9 mouse cellular contexts compared by ENCODE assay signal in genomic region chr2:131204410-131204981, GRCm38 (mm10). TPM values are rescaled to one million over a fixed set of nuclear protein-coding genes. Genes with fewer than 3 reads are reported as not detected.
A peak's percentile ranks its signal among the peaks of the same experiment; 100 is the strongest.
DNase-seq lines count a peak whose midpoint lies in the region; ATAC-seq and TF ChIP-seq lines count a peak whose summit lies in the region.
"Had no signal": no experiment of that assay in that cellular context is flagged by ENCODE, and none has a peak within 500 bp of the region (broad histone marks: within the 10 kb centered on the region; RNA-seq: fewer than 3 reads in every experiment).

No protein-coding gene starts in this region.

- no peaks in the 10 kb centered on the region for H3K36me3 ChIP-seq in intestine, embryonic 15.5 days
- no peaks in the 10 kb centered on the region for H3K36me3 ChIP-seq in splenic B cell, adult 2 months (ENCODE audit: control insufficient read depth, insufficient read depth, low read length, poor library complexity, severe bottlenecking)
- H3K36me3 ChIP-seq in forebrain, embryonic 11.5 days (ENCODE audit: control insufficient read depth, insufficient read depth, low read length): no peaks in the 10 kb centered on the region

- peak; percentile 100 for DNase-seq in NIH3T3 (ENCODE audit: low read depth)
- DNase-seq in gastrocnemius, adult 8-10 months (ENCODE audit: low spot score in 2 of 2): peak; percentile 94 to 96
- DNase-seq in left cerebral cortex, adult 8-10 months (ENCODE audit: low spot score in 2 of 2): peak; percentile 67 to 91
- peak; percentile 95 to 97 for DNase-seq in lung, postnatal 4 days
- DNase-seq in splenic B cell, adult 2 months (ENCODE audit: low read depth, low spot score): peak; percentile 22
- DNase-seq in forebrain, embryonic 11.5 days (ENCODE audit: low spot score): no peak

- peak overlapping the region; percentile 0 for H3K4me3 ChIP-seq in bone marrow, adult 2 months (replicated peaks; ENCODE audit: control insufficient read depth, low read depth, low read length)
- no peak overlapping the region for H3K4me3 ChIP-seq in intestine, embryonic 15.5 days (replicated peaks)
- no peak overlapping the region for H3K4me3 ChIP-seq in forebrain, embryonic 11.5 days (ENCODE audit: low read depth, low read length)
- H3K4me3 ChIP-seq: neural tube, embryonic 12.5 days had no signal

- peak overlapping the region; percentile 50 for H3K27ac ChIP-seq in bone marrow, adult 2 months (ENCODE audit: control insufficient read depth, insufficient read depth, low read depth, low read length, poor library complexity)
- peak overlapping the region; percentile 86 for H3K27ac ChIP-seq in intestine, embryonic 15.5 days
- no peak overlapping the region for H3K27ac ChIP-seq in forebrain, embryonic 11.5 days (ENCODE audit: low read depth, low read length)
- H3K27ac ChIP-seq: neural tube, embryonic 12.5 days had no signal

- peak; percentile 92 for ATAC-seq in intestine, embryonic 15.5 days
- ATAC-seq in forebrain, embryonic 11.5 days (replicated peaks; ENCODE audit: low FRiP score): no peak

- WGBS in bone marrow, adult 2 months: 9% methylated on average over 7 of the region's 7 CpGs
- WGBS in intestine, embryonic 15.5 days: 22% methylated on average over 7 of the region's 7 CpGs
- 63% methylated on average over 7 of the region's 7 CpGs for WGBS in forebrain, embryonic 11.5 days

- no peak overlapping the region for H3K9ac ChIP-seq in intestine, embryonic 15.5 days
- no peak overlapping the region for H3K9ac ChIP-seq in forebrain, embryonic 11.5 days (ENCODE audit: low read length)
- H3K9ac ChIP-seq: neural tube, embryonic 12.5 days had no signal

- no peak for TF ChIP-seq CTCF in bone marrow, adult 2 months (IDR thresholded peaks at IDR 0.05; ENCODE audit: control insufficient read depth, insufficient read depth, low read length)

- H3K4me1 ChIP-seq in bone marrow, adult 2 months (ENCODE audit: control insufficient read depth, insufficient read depth, low read length): peaks cover 6% of the 10 kb centered on the region
- peaks cover 17% of the 10 kb centered on the region for H3K4me1 ChIP-seq in intestine, embryonic 15.5 days (replicated peaks)
- H3K4me1 ChIP-seq in forebrain, embryonic 11.5 days (replicated peaks; ENCODE audit: control insufficient read depth, insufficient read depth, low read length): peaks cover under 1% of the 10 kb centered on the region; the same call in 1 of the 2 replicates
- H3K4me1 ChIP-seq: neural tube, embryonic 12.5 days had no signal

- no peaks in the 10 kb centered on the region for H3K9me3 ChIP-seq in intestine, embryonic 15.5 days
- no peaks in the 10 kb centered on the region for H3K9me3 ChIP-seq in forebrain, embryonic 11.5 days (ENCODE audit: control insufficient read depth, low read length)
- H3K9me3 ChIP-seq: neural tube, embryonic 12.5 days had no signal

- H3K27me3 ChIP-seq in intestine, embryonic 15.5 days (replicated peaks): no peaks in the 10 kb centered on the region
- no peaks in the 10 kb centered on the region for H3K27me3 ChIP-seq in splenic B cell, adult 2 months (ENCODE audit: control insufficient read depth, insufficient read depth, low read length, poor library complexity, severe bottlenecking)
- H3K27me3 ChIP-seq in forebrain, embryonic 11.5 days (ENCODE audit: control insufficient read depth, insufficient read depth, low read length): no peaks in the 10 kb centered on the region
- H3K27me3 ChIP-seq: neural tube, embryonic 12.5 days had no signal

- H3K4me2 ChIP-seq in intestine, embryonic 15.5 days (replicated peaks): peak overlapping the region; percentile 40
- H3K4me2 ChIP-seq in forebrain, embryonic 11.5 days (ENCODE audit: low read depth, low read length, severe bottlenecking): no peak overlapping the region
- H3K4me2 ChIP-seq: neural tube, embryonic 12.5 days had no signal

- TF ChIP-seq POLR2A in bone marrow, adult 2 months (IDR thresholded peaks at IDR 0.05; ENCODE audit: borderline replicate concordance, control insufficient read depth, low read depth, low read length): no peak; the same call in 1 of the 2 replicates

RNA-seq across cellular contexts. Expression of gene Ap5s1, which starts 2.4 kb away (rescaled TPM):
- polyA plus RNA-seq in bone marrow, adult 2 months (2011; ENCODE audit: insufficient read depth, insufficient read length, low replicate concordance, missing spikeins): 12.1 and 14.5 TPM in 2 replicates
- 10 to 100 TPM; 10.7 to 21.6 (median 18.7) TPM for total RNA-seq in gastrocnemius, adult 8-10 months (2022)
- 22.0 and 26.1 TPM in 2 replicates for polyA plus RNA-seq in intestine, embryonic 15.5 days (2015; fragmentation: Nextera tagmentation; extraction: Ambion mirVana)
- total RNA-seq in left cerebral cortex, adult 8-10 months (2022): 10 to 100 TPM; 23.9 to 28.5 (median 26.2) TPM
- polyA plus RNA-seq in forebrain, embryonic 11.5 days (2014; fragmentation: Nextera tagmentation; extraction: Ambion mirVana): 30.6 and 31.4 TPM in 2 replicates

RNA-seq across cellular contexts. Expression of gene Spef1, which starts 17.4 kb away (rescaled TPM):
- 9.8 and 12.5 TPM in 2 replicates for polyA plus RNA-seq in bone marrow, adult 2 months (2011; ENCODE audit: insufficient read depth, insufficient read length, low replicate concordance, missing spikeins)
- 1 to 10 TPM in 3 of 4 experiments, under 1 TPM in 1; 0.94 to 1.7 (median 1.5) TPM for total RNA-seq in gastrocnemius, adult 8-10 months (2022)
- 3.9 and 4.3 TPM in 2 replicates for polyA plus RNA-seq in intestine, embryonic 15.5 days (2015; fragmentation: Nextera tagmentation; extraction: Ambion mirVana)
- 1 to 10 TPM; 7.4 to 8.3 (median 8.1) TPM for total RNA-seq in left cerebral cortex, adult 8-10 months (2022)
- polyA plus RNA-seq in forebrain, embryonic 11.5 days (2014; fragmentation: Nextera tagmentation; extraction: Ambion mirVana): 9.3 and 10.3 TPM in 2 replicates

RNA-seq across cellular contexts. Expression of gene Cdc25b, which starts 17.7 kb away (rescaled TPM):
- polyA plus RNA-seq in bone marrow, adult 2 months (2011; ENCODE audit: insufficient read depth, insufficient read length, low replicate concordance, missing spikeins): 179 and 183 TPM in 2 replicates
- 1 to 10 TPM; 1.2 to 2.3 (median 1.9) TPM for total RNA-seq in gastrocnemius, adult 8-10 months (2022)
- 44.6 and 49.8 TPM in 2 replicates for polyA plus RNA-seq in intestine, embryonic 15.5 days (2015; fragmentation: Nextera tagmentation; extraction: Ambion mirVana)
- 10 to 100 TPM; 18.3 to 21.9 (median 19.1) TPM for total RNA-seq in left cerebral cortex, adult 8-10 months (2022)
- 92.2 and 93.0 TPM in 2 replicates for polyA plus RNA-seq in forebrain, embryonic 11.5 days (2014; fragmentation: Nextera tagmentation; extraction: Ambion mirVana)

RNA-seq across cellular contexts. Expression of gene Cenpb, which starts 24.6 kb away (rescaled TPM):
- polyA plus RNA-seq in bone marrow, adult 2 months (2011; ENCODE audit: insufficient read depth, insufficient read length, low replicate concordance, missing spikeins): 22.6 and 28.5 TPM in 2 replicates
- 10 to 100 TPM; 77.4 to 89.0 (median 82.6) TPM for total RNA-seq in gastrocnemius, adult 8-10 months (2022)
- 12.5 and 12.6 TPM in 2 replicates for polyA plus RNA-seq in intestine, embryonic 15.5 days (2015; fragmentation: Nextera tagmentation; extraction: Ambion mirVana)
- 10 to 100 TPM; 73.8 to 80.9 (median 75.8) TPM for total RNA-seq in left cerebral cortex, adult 8-10 months (2022)
- polyA plus RNA-seq in forebrain, embryonic 11.5 days (2014; fragmentation: Nextera tagmentation; extraction: Ambion mirVana): 12.3 and 13.7 TPM in 2 replicates

RNA-seq across cellular contexts. Expression of gene Mavs, which starts 29.4 kb away (rescaled TPM):
- polyA plus RNA-seq in bone marrow, adult 2 months (2011; ENCODE audit: insufficient read depth, insufficient read length, low replicate concordance, missing spikeins): 8.4 and 13.7 TPM in 2 replicates
- total RNA-seq in gastrocnemius, adult 8-10 months (2022): 10 to 100 TPM; 39.9 to 46.3 (median 43.4) TPM
- 22.1 and 25.7 TPM in 2 replicates for polyA plus RNA-seq in intestine, embryonic 15.5 days (2015; fragmentation: Nextera tagmentation; extraction: Ambion mirVana)
- total RNA-seq in left cerebral cortex, adult 8-10 months (2022): 1 to 10 TPM; 6.9 to 8.6 (median 7.3) TPM
- polyA plus RNA-seq in forebrain, embryonic 11.5 days (2014; fragmentation: Nextera tagmentation; extraction: Ambion mirVana): 16.6 and 17.1 TPM in 2 replicates
